Mouse (Mus musculus) brain, embryonic 14.5 days (tissue): Measurements from ENCODE around the gene Serpinh1.

Source experiments
- CTCF ChIP-seq: fragments of 200-500 bp; IDR thresholded peaks from 2 replicates; pipeline ENCODE4 v1.5.1; 2012; ENCODE audit warnings: inconsistent platforms, mild to moderate bottlenecking, moderate library complexity, borderline replicate concordance; ENCODE audit not compliant: insufficient read depth, insufficient read length; ENCODE audit errors: extremely low read depth
- POLR2A ChIP-seq: fragments of 200-500 bp; IDR thresholded peaks from 2 replicates; pipeline ENCODE4 v1.6.1; 2012; ENCODE audit warnings: mild to moderate bottlenecking, inconsistent platforms, borderline replicate concordance; ENCODE audit not compliant: poor library complexity, insufficient read depth, insufficient read length, severe bottlenecking; ENCODE audit errors: extremely low read depth

- TF ChIP-seq CTCF (no peak), POLR2A (no peak)
These were observed 49.4 kb upstream of the Serpinh1 start for GRCm38 (mm10) chr7:99402477-99402876.
